In the genomic region with DNA sequence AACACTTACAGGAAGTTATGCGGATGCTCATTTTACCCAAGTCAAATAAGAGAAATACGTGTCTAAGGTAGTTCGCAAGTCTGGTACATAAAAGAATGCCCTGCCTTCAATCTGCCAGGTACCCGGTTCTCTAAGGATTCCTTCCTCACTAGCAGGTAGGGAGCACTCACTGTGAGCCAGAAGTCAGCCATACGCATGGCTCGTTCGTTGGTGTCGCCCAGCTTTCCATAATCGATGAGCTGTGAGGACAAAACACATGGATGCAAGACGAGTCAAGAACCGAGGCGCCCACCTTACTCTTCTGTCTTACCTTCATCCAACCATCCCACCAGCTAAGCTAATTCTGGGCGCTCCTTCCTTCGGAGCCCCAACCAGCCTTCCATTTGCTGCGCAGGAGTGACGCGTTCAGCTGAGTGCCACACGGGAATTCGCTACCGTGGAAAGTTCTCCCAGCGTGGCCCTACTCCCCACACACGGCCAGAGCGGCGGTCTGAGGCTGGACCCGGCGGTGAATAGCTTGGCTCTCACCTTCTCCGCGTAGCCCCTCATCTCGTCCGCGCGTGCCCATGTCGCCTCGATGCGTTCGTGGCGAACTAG, we compare ENCODE assay signal across 8 mouse cellular contexts. TPM values are rescaled to one million over a fixed set of nuclear protein-coding genes. Genes with fewer than 3 reads are reported as not detected.
DNase-seq lines count a peak whose midpoint lies in the region; ATAC-seq and TF ChIP-seq lines count a peak whose summit lies in the region.

No protein-coding gene starts in this region.

- POLR2A ChIA-PET in Patski (lab: Charles Lee): interaction anchor here (1.1 to 1.5 kb wide), 2 partner anchors 72 to 75 kb away, joined by 3 to 4 read pairs; no protein-coding TSS in a partner anchor

- peak; percentile 41 for DNase-seq in kidney, postnatal 0 days (ENCODE audit: low spot score)
- DNase-seq in kidney, adult 11 months: no peak
- DNase-seq in Patski (ENCODE audit: low read depth, low spot score): no peak
- no peak for DNase-seq in forebrain, embryonic 14.5 days (ENCODE audit: low spot score)
- DNase-seq in right cerebral cortex, postnatal 25 days: no peak
- DNase-seq in ovary, postnatal 14 days (ENCODE audit: low spot score): no peak
- no peak for DNase-seq in layer of hippocampus, adult 11-12 months (ENCODE audit: low spot score)

- H3K4me1 ChIP-seq in kidney, postnatal 0 days (replicated peaks; ENCODE audit: insufficient read depth, low read length): peaks cover 10% of the 10 kb centered on the region; the same call in 1 of the 2 replicates
- peaks cover 6% of the 10 kb centered on the region; the same call in 1 of the 2 replicates for H3K4me1 ChIP-seq in forebrain, embryonic 14.5 days (ENCODE audit: control insufficient read depth, insufficient read depth, low read length)
- H3K4me1 ChIP-seq in liver, embryonic 16.5 days (ENCODE audit: control insufficient read depth, low read depth, low read length): peaks cover 12% of the 10 kb centered on the region

- H3K4me2 ChIP-seq in kidney, postnatal 0 days (ENCODE audit: low read length): peak overlapping the region; percentile 80
- H3K4me2 ChIP-seq in forebrain, embryonic 14.5 days (ENCODE audit: low read length): peak overlapping the region; percentile 59
- peak overlapping the region; percentile 70 for H3K4me2 ChIP-seq in liver, embryonic 16.5 days (ENCODE audit: low read depth, low read length)

- H3K4me3 ChIP-seq in kidney, postnatal 0 days (replicated peaks; ENCODE audit: low read depth, low read length): peak overlapping the region; percentile 69
- peak overlapping the region; percentile 79 for H3K4me3 ChIP-seq in forebrain, embryonic 14.5 days (ENCODE audit: low read depth, low read length)
- peak overlapping the region; percentile 87 for H3K4me3 ChIP-seq in liver, embryonic 16.5 days (ENCODE audit: low read depth, low read length)

- 3% methylated on average over 37 of the region's 37 CpGs for WGBS in kidney, postnatal 0 days
- WGBS in forebrain, embryonic 14.5 days: 5% methylated on average over 37 of the region's 37 CpGs
- WGBS in liver, embryonic 16.5 days (ENCODE audit: insufficient replicate concordance): 1% methylated on average over 37 of the region's 37 CpGs

- no peak for TF ChIP-seq CTCF in kidney, postnatal 0 days (IDR thresholded peaks at IDR 0.05; ENCODE audit: low read depth)
- no peak for TF ChIP-seq CTCF in Patski (IDR thresholded peaks at IDR 0.05)

- H3K9ac ChIP-seq in kidney, postnatal 0 days (ENCODE audit: low read depth, low read length): peak overlapping the region; percentile 85
- H3K9ac ChIP-seq in forebrain, embryonic 14.5 days (ENCODE audit: low read length): peak overlapping the region; percentile 94
- peak overlapping the region; percentile 91 for H3K9ac ChIP-seq in liver, embryonic 16.5 days (ENCODE audit: low read depth, low read length)

- CTCF ChIA-PET in Patski (lab: Charles Lee): interaction anchor here (0.7 to 1.7 kb wide), 7 partner anchors 9 to 79 kb away, joined by 3 to 10 read pairs (median 4); partner anchors contain the start of gene Taf10

- peaks cover 13% of the 10 kb centered on the region; the same call in 1 of the 2 replicates for H3K36me3 ChIP-seq in kidney, postnatal 0 days (ENCODE audit: insufficient read depth, low read length)
- H3K36me3 ChIP-seq in forebrain, embryonic 14.5 days (ENCODE audit: control insufficient read depth, insufficient read depth, low read length): peaks cover 13% of the 10 kb centered on the region; the same call in 1 of the 2 replicates
- peaks cover 4% of the 10 kb centered on the region; the same call in 1 of the 2 replicates for H3K36me3 ChIP-seq in liver, embryonic 16.5 days (ENCODE audit: control insufficient read depth, insufficient read depth)

- ATAC-seq in kidney, postnatal 0 days (replicated peaks; ENCODE audit: low FRiP score, low read depth): no peak; the same call in none of the 2 replicates
- peak; percentile 22 for ATAC-seq in Patski
- no peak for ATAC-seq in forebrain, embryonic 14.5 days
- ATAC-seq in liver, embryonic 16.5 days (ENCODE audit: low read depth): no peak

- in situ Hi-C loops in Patski (cut with MboI; ENCODE audit: low pct_unique_long_range_greater_than_20kb): loop anchor here (25.0 kb wide), 1 partner anchor 1227 kb away; the partner anchor contains the start of gene Olfr713

- peak overlapping the region; percentile 87 for H3K27ac ChIP-seq in kidney, postnatal 0 days
- H3K27ac ChIP-seq in forebrain, embryonic 14.5 days (ENCODE audit: low read depth, low read length): peak overlapping the region; percentile 85
- peak overlapping the region; percentile 80 for H3K27ac ChIP-seq in liver, embryonic 16.5 days (ENCODE audit: low read length)

- H3K27me3 ChIP-seq in kidney, postnatal 0 days (ENCODE audit: insufficient read depth, low read length): no peaks in the 10 kb centered on the region
- H3K27me3 ChIP-seq in Patski: no peaks in the 10 kb centered on the region
- no peaks in the 10 kb centered on the region for H3K27me3 ChIP-seq in forebrain, embryonic 14.5 days (replicated peaks; ENCODE audit: control insufficient read depth, insufficient read depth, low read length)
- no peaks in the 10 kb centered on the region for H3K27me3 ChIP-seq in liver, embryonic 16.5 days (ENCODE audit: control insufficient read depth, insufficient read depth, low read depth, low read length)

- H3K9me3 ChIP-seq in kidney, postnatal 0 days (replicated peaks; ENCODE audit: low read length): no peaks in the 10 kb centered on the region
- no peaks in the 10 kb centered on the region for H3K9me3 ChIP-seq in forebrain, embryonic 14.5 days (replicated peaks; ENCODE audit: control insufficient read depth, low read length)
- H3K9me3 ChIP-seq in liver, embryonic 16.5 days (replicated peaks; ENCODE audit: control insufficient read depth, low read length): no peaks in the 10 kb centered on the region

RNA-seq across cellular contexts. Expression of gene Mrpl17, which starts 0.5 kb away (rescaled TPM):
- polyA plus RNA-seq in kidney, postnatal 0 days (2015; fragmentation: Nextera tagmentation; extraction: Ambion mirVana): 415 and 457 TPM in 2 replicates
- 223 TPM for polyA plus RNA-seq in Patski (2021)
- 182 and 221 TPM in 2 replicates for polyA plus RNA-seq in forebrain, embryonic 14.5 days (2014; fragmentation: Nextera tagmentation; extraction: Ambion mirVana)
- polyA plus RNA-seq in liver, embryonic 16.5 days (2015; fragmentation: Nextera tagmentation; extraction: Ambion mirVana): 204 and 210 TPM in 2 replicates

RNA-seq across cellular contexts. Expression of gene Dchs1, which starts 22.9 kb away (rescaled TPM):
- polyA plus RNA-seq in kidney, postnatal 0 days (2015; fragmentation: Nextera tagmentation; extraction: Ambion mirVana): 5.6 and 6.1 TPM in 2 replicates
- polyA plus RNA-seq in Patski (2021): not detected
- polyA plus RNA-seq in forebrain, embryonic 14.5 days (2014; fragmentation: Nextera tagmentation; extraction: Ambion mirVana): 18.3 and 21.7 TPM in 2 replicates
- 0.77 and 0.91 TPM in 2 replicates for polyA plus RNA-seq in liver, embryonic 16.5 days (2015; fragmentation: Nextera tagmentation; extraction: Ambion mirVana)

RNA-seq across cellular contexts. Expression of gene Tpp1, which starts 58.3 kb away (rescaled TPM):
- 114 and 123 TPM in 2 replicates for polyA plus RNA-seq in kidney, postnatal 0 days (2015; fragmentation: Nextera tagmentation; extraction: Ambion mirVana)
- 211 TPM for polyA plus RNA-seq in Patski (2021)
- 41.1 and 44.3 TPM in 2 replicates for polyA plus RNA-seq in forebrain, embryonic 14.5 days (2014; fragmentation: Nextera tagmentation; extraction: Ambion mirVana)
- polyA plus RNA-seq in liver, embryonic 16.5 days (2015; fragmentation: Nextera tagmentation; extraction: Ambion mirVana): 65.0 and 73.5 TPM in 2 replicates
